Mouse (Mus musculus) ES-E14 (cell line): Measurements from ENCODE around the gene Rassf7. TPM values are rescaled to one million over a fixed set of nuclear protein-coding genes. Genes with fewer than 3 reads are reported as not detected.

Source experiments
- DNase-seq: peaks from one replicate; pipeline ENCODE4 v3.0.0-alpha.2; 2013; ENCODE audit warnings: low read depth, low spot score
- H3K27ac ChIP-seq: 2 replicates; pipeline ENCODE4 v1.5.1; 2012; ENCODE audit warnings: low read depth, mild to moderate bottlenecking, low read length, moderate library complexity, mixed read lengths; ENCODE audit not compliant: poor library complexity, insufficient read depth, severe bottlenecking
- H3K36me3 ChIP-seq: 2 replicates; pipeline ENCODE4 v1.6.1; 2012; ENCODE audit warnings: mild to moderate bottlenecking, low read length, moderate library complexity, mixed read lengths; ENCODE audit not compliant: control insufficient read depth, poor library complexity, insufficient read depth, severe bottlenecking
- H3K4me1 ChIP-seq, 2 experiments: fragments of 150-350 bp in 1 of 2; sonication (generic) in 1 of 2; 2 replicates each; pipeline ENCODE4 v1.6.1; 2012; ENCODE audit warnings: low read length in 2 of 2, mild to moderate bottlenecking in 1 of 2, mixed read lengths in 1 of 2; ENCODE audit not compliant: control insufficient read depth in 2 of 2, insufficient read depth in 2 of 2, poor library complexity in 1 of 2
- H3K4me3 ChIP-seq, 2 experiments: fragments of 150-350 bp in 1 of 2; sonication (generic) in 1 of 2; 2 replicates each; pipeline ENCODE4 v1.5.1; 2012; ENCODE audit warnings: low read length in 2 of 2, low read depth in 1 of 2, mild to moderate bottlenecking in 1 of 2, mixed read lengths in 1 of 2; ENCODE audit not compliant: insufficient read depth in 1 of 2, poor library complexity in 1 of 2, severe bottlenecking in 1 of 2
- H3K9ac ChIP-seq: 2 replicates; pipeline ENCODE4 v1.6.1; 2012; ENCODE audit warnings: low read depth, mild to moderate bottlenecking, low read length, mixed read lengths; ENCODE audit not compliant: poor library complexity, insufficient read depth, severe bottlenecking
- H3K9me3 ChIP-seq: fragments of 150-350 bp; sonication (generic); 2 replicates; pipeline ENCODE4 v1.6.1; 2012; ENCODE audit warnings: low read depth, mild to moderate bottlenecking, low read length; ENCODE audit not compliant: control insufficient read depth, insufficient read depth
- CHD2 ChIP-seq: IDR thresholded peaks from 2 replicates; pipeline ENCODE4 v1.6.1; 2014; ENCODE audit warnings: mild to moderate bottlenecking, low read depth, low read length, inconsistent platforms
- HCFC1 ChIP-seq: IDR thresholded peaks from 2 replicates; pipeline ENCODE4 v1.6.1; 2012; ENCODE audit warnings: low read length, inconsistent platforms, borderline replicate concordance; ENCODE audit not compliant: insufficient read depth
- MAFK ChIP-seq: IDR thresholded peaks from 2 replicates; pipeline ENCODE4 v1.6.1; 2014; ENCODE audit warnings: mild to moderate bottlenecking, low read depth, low read length, inconsistent platforms; ENCODE audit not compliant: insufficient read depth
- ZC3H11A ChIP-seq: IDR thresholded peaks from 2 replicates; pipeline ENCODE4 v1.6.1; 2012; ENCODE audit warnings: low read depth, mild to moderate bottlenecking, inconsistent platforms, low read length, borderline replicate concordance
- ZNF384 ChIP-seq: IDR thresholded peaks from 2 replicates; pipeline ENCODE4 v1.6.1; 2012; ENCODE audit warnings: low read depth, low read length, inconsistent platforms
- in situ Hi-C, 2 experiments: fragments of 600-800 bp; cut with MboI; formaldehyde crosslinking; loops; one replicate each; pipeline ENCODE4 v1.15.1; 2025; ENCODE audit warnings: low sequenced_read_pairs in 2 of 2, inconsistent platforms in 1 of 2; ENCODE audit not compliant: unreplicated experiment in 2 of 2
- total RNA-seq: library from RNA; depleted of rRNA; stranded (reverse); fragments of 300-350 nt; gene quantifications from 2 replicates; pipeline ENCODE4 v1.2.3, GENCODE M21; 2012

Gene Rassf7
- total RNA-seq, 1 experiment, result 32.2 TPM

DNA sequence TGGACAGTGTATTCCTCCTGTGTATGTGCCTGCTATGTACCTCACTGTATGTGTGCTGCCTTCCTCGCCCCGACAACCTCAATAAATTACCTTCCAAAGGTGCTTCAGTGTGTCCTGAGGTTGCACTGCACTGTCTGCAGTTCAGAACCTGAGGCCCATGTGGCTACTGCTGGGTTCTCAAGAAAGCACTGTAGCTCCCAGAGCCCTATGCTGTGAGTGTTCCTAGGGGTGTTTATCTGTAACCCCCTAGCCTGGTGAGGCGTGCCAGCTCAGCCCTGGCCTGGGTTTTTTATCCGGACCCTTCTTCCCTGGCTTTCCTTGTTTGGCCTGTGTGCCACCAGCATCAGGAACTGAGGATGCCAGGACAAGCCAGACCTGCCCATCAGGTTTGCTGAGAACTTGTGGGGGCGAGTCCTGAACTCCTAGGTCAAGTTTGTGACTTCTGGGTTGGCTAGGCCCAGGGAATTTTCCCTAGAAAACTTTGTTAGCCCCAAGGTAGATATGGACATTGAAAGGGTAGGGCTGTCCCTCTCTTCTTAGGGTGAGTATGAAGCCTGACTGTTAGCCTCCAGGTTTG, 3.0 kb downstream of the Rassf7 start:
- peaks cover 18% of the 10 kb centered on the region for H3K36me3 ChIP-seq
- no peak overlapping the region for H3K4me3 ChIP-seq
- no peak overlapping the region for H3K27ac ChIP-seq
- TF ChIP-seq ZC3H11A (no peak), HCFC1 (no peak), ZNF384 (no peak), MAFK (no peak), CHD2 (no peak)
- no peak overlapping the region for H3K9ac ChIP-seq
- no peak for DNase-seq
- in situ Hi-C loops, result no loop called here
- no peaks in the 10 kb centered on the region for H3K9me3 ChIP-seq
- H3K4me1 ChIP-seq, result peaks cover 3 to 37% of the 10 kb centered on the region in 2 experiments; a peak in 3 of 4 replicates

DNA sequence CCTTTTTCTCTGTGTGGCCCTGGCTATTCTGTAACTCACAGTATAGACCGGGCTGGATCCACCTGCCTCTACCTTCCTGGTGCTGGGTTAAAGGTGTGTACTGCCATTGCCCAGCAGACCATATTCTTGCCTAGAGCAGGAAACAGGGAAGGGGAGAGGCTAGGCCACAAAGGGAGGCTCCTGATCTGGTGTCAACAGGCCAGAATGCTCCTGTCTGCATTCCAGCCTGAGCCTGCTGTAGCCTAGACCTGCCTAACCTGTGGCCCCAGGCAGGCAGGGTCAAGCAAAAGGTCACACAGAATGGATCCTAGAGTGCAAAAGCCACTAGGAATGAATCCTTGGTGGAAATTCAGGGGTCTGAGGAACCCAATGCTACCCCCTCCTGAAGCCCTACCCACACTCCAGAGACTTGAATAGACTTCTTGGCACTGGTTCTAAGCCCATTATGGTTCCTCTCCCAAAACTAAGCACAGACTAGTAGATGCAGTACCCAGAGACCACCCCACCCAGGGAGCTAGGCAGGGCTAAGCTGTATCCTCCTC, 4.0 kb downstream of the Rassf7 start:
- in situ Hi-C loops, result no loop called here
- Histone ChIP-seq H3K27ac (no peak overlapping the region), H3K4me3 (no peak overlapping the region), H3K4me1 (peaks cover 0 to 32% of the 10 kb centered on the region in 2 experiments; a peak in 3 of 4 replicates), H3K9me3 (no peaks in the 10 kb centered on the region), H3K9ac (no peak overlapping the region), H3K36me3 (peaks cover 18% of the 10 kb centered on the region)
- no peak for DNase-seq
- TF ChIP-seq ZNF384 (no peak), HCFC1 (no peak), CHD2 (no peak), ZC3H11A (no peak), MAFK (no peak)

DNA sequence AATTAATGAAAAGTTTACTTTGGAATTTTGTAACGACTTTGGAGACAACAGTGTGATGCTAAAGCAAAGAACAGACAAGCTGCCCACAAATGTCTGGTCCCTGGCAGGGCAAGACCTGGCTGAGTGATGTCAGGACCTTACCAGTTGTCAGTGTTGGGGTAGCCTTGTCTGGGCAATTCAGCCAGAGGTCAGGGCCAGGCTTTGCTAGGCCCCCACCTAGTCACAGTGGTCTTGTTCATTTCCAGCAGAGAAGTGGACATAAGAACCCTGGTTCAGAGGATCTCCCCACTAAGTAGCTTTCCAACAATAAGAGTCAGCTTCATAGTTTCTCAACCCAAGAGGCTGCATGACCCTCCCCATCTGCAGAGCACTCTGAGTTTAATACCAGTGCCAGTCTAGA, 4.7 kb downstream of the Rassf7 start:
- DNase-seq, result no peak
- peak overlapping the region in 1 of 2 experiments; percentile 77; a peak in 2 of 4 replicates for H3K4me3 ChIP-seq
- peaks cover 0 to 28% of the 10 kb centered on the region in 2 experiments; a peak in 3 of 4 replicates for H3K4me1 ChIP-seq
- in situ Hi-C loops, result no loop called here
- H3K9ac ChIP-seq, result no peak overlapping the region
- H3K36me3 ChIP-seq, result peaks cover 18% of the 10 kb centered on the region
- H3K27ac ChIP-seq, result no peak overlapping the region
- H3K9me3 ChIP-seq, result no peaks in the 10 kb centered on the region
- TF ChIP-seq MAFK (no peak), ZNF384 (no peak), ZC3H11A (no peak), HCFC1 (no peak), CHD2 (no peak)

DNA sequence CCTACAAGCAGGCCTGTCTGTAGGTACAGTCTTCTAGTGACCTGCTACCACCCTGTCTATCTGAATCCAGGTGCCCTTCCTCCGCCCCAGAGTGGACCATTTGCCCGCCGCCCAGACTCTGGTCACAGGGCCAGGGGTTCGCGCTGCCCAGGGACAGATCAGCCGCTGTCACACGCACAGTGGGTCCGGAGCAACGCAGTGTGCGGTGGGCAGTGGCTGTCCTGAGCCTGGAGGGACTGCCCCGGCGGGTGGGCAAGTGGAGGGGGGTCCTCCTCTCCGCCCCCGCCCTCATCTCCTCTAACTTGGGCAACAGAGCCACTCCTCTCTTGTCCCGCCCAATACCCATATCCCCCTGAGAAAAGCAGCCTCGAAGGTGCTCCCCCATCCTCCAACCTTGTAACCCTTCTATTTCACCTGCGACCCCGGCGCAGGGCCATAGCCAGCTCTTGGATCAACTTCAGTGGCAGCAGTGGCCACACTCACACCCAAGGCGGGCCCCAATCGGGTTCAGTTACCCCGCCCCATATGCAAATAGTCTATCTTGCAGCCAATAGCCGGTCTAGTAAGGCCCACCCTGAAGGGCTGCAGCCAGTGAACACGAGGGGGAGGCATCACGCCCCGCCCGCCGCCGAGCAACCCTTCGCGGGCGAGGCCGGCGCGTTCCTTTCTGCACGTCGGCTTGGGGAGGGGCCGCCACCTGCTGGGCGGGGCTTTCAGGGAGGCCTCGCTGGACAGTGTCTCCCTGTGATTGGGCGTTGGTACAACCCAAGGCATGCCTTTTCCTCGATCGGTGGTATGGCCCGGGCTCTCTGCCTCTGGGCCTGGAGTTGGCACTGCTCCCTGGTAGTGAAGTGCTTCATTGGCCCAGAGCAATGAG, 5.8 kb downstream of the Rassf7 start:
- Histone ChIP-seq H3K27ac (no peak overlapping the region), H3K36me3 (peaks cover 18% of the 10 kb centered on the region), H3K9ac (peak overlapping the region; percentile 60), H3K9me3 (no peaks in the 10 kb centered on the region), H3K4me1 (peaks cover 0 to 26% of the 10 kb centered on the region in 2 experiments; a peak in 3 of 4 replicates), H3K4me3 (peak overlapping the region; percentile 68 to 77)
- in situ Hi-C loops, result no loop called here
- TF ChIP-seq ZC3H11A (no peak), HCFC1 (no peak), CHD2 (0 out of 2 replicates have a peak, but pooled peaks have one; percentile 12), MAFK (no peak), ZNF384 (no peak)
- peak; percentile 97 for DNase-seq
